Mouse (Mus musculus) thymus, adult 2 months (tissue): ENCODE data around the gene Rabepk. TPM values are rescaled to one million over a fixed set of nuclear protein-coding genes. Genes with fewer than 3 reads are reported as not detected.
A peak's percentile ranks its signal among the peaks of the same experiment; 100 is the strongest.
"Not testable (repeated sequence)": the region's sequence is repeated elsewhere in the genome, so short reads cannot be mapped to it uniquely, and the experiment has no call there.

Source experiments
- DNase-seq: peaks from one replicate; pipeline ENCODE4 v3.0.0; 2021
- H3K27ac ChIP-seq: fragments of 200-500 bp; 2 replicates; pipeline ENCODE4 v1.5.1; 2012; ENCODE audit warnings: low read length, control low read depth; ENCODE audit not compliant: control insufficient read depth, insufficient read depth
- H3K27me3 ChIP-seq: fragments of 200-500 bp; 2 replicates; pipeline ENCODE4 v1.6.1; 2012; ENCODE audit warnings: mild to moderate bottlenecking, low read length, moderate library complexity, mixed read lengths; ENCODE audit not compliant: control insufficient read depth, insufficient read depth
- H3K36me3 ChIP-seq: fragments of 200-500 bp; 2 replicates; pipeline ENCODE4 v1.6.1; 2012; ENCODE audit warnings: mild to moderate bottlenecking, low read length, moderate library complexity; ENCODE audit not compliant: control insufficient read depth, insufficient read depth
- H3K4me1 ChIP-seq: fragments of 200-500 bp; replicated peaks from 2 replicates; pipeline ENCODE4 v1.6.1; 2012; ENCODE audit warnings: low read length; ENCODE audit not compliant: control insufficient read depth, insufficient read depth
- H3K4me3 ChIP-seq: fragments of 200-500 bp; 2 replicates; pipeline ENCODE4 v1.5.1; 2012; ENCODE audit warnings: mild to moderate bottlenecking, low read length, control low read depth, moderate library complexity; ENCODE audit not compliant: control insufficient read depth, insufficient read depth
- CTCF ChIP-seq: fragments of 200-500 bp; IDR thresholded peaks from 2 replicates; pipeline ENCODE4 v1.5.1; 2012; ENCODE audit warnings: mild to moderate bottlenecking, control low read depth, low read length, moderate library complexity, borderline replicate concordance; ENCODE audit not compliant: control insufficient read depth, poor library complexity, insufficient read depth; ENCODE audit errors: extremely low read depth
- POLR2A ChIP-seq: fragments of 200-500 bp; IDR thresholded peaks from 2 replicates; pipeline ENCODE4 v1.6.1; 2012; ENCODE audit warnings: mild to moderate bottlenecking, low read length, control low read depth, moderate library complexity; ENCODE audit not compliant: control insufficient read depth, poor library complexity, insufficient read depth; ENCODE audit errors: extremely low read depth
- WGBS: fragments of 180-500 bp; shearing (Covaris S2); methylation state at CpG from one replicate; pipeline ENCODE4 v1.1.7; 2018; 5-methylcytosine and 5-hydroxymethylcytosine counted together
- polyA plus RNA-seq: library from polyadenylated mRNA; depleted of rRNA; stranded (reverse); fragments of >200 nt; gene quantifications from 2 replicates; pipeline ENCODE4 v1.2.3, GENCODE M21; 2012

Rabepk gene
- polyA plus RNA-seq, 1 experiment = 27.2 TPM

DNA sequence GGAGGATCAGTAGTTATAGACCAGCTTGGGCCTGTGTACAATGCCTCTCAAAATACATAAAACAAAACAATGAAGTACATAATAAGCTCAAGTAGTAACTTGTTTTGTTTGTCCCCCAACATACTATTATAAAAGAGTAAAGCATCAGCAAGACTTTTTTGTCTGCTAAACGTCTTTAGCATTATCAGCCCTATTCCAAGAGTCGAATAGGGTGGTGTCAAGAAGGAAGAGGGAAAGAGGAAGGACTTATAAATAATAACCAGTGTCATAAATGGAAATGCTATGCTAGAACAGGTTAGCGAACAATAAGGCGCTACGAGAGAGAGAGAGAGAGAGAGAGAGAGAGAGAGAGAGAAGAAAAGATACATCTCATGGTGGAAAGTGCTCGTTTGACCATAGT, 28.8 kb downstream of the Rabepk start:
- WGBS = 2% methylated on average over 6 of the region's 6 CpGs
- DNase-seq = no peak
- peak overlapping the region; percentile 13; the same call in 1 of the 2 replicates for H3K27ac ChIP-seq

DNA sequence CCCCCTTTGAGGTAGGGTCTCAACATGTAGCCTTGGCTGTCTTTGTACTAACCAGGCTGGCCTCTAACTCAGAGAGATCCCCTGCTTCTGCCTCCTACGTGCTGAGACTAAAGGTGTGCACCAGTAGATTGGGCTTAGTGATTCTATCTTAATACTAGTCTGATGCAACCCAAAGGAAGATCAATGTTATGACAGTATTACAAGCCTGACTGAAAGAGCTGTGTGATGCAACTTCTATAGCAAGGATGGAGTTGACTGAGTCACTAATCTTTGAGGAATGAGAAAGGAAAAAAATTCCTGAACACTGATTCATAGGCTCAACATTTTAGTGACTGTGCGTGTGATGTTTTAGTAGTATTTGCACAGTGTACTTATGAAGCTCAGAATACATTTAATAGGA, 29.7 kb downstream of the Rabepk start:
- Histone ChIP-seq H3K4me1 (no peaks in the 10 kb centered on the region; the same call in 1 of the 2 replicates), H3K36me3 (peaks cover 16% of the 10 kb centered on the region), H3K27me3 (no peaks in the 10 kb centered on the region), H3K4me3 (no peak overlapping the region), H3K27ac (no peak overlapping the region)
- WGBS = 96% methylated on average over 2 of the region's 2 CpGs
- no peak for TF ChIP-seq POLR2A
- DNase-seq = no peak

More for the DNA sequence above, 28.8 kb downstream of the Rabepk start:
- Histone ChIP-seq H3K4me1 (no peaks in the 10 kb centered on the region; the same call in 1 of the 2 replicates), H3K4me3 (peak overlapping the region; percentile 79), H3K27me3 (no peaks in the 10 kb centered on the region), H3K36me3 (peaks cover 25% of the 10 kb centered on the region)
- no peak for TF ChIP-seq CTCF
- no peak for TF ChIP-seq POLR2A

DNA sequence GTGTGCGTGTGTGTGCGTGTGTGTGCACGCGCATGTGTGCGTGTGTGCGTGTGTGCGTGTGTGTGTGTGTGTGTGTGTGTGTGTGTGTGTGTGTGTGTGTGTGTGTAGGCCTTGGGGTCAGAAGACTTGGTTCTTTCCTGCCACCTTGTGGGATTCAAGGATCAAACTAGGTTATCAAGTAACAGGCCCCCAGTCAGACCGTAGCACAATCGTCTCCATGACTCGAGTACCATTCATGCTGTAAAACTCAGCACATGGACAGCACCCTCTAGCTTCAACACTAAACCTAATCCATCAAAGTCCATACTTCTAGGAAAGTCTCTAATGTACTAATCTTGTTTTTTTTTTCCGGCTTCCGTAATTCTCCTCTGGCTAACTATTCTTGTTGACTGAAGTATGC, 34.9 kb downstream of the Rabepk start:
- WGBS = 65% methylated on average over 12 of the region's 12 CpGs
- TF ChIP-seq CTCF (no peak), POLR2A (no peak)
- H3K27me3 ChIP-seq = no peaks in the 10 kb centered on the region

DNA sequence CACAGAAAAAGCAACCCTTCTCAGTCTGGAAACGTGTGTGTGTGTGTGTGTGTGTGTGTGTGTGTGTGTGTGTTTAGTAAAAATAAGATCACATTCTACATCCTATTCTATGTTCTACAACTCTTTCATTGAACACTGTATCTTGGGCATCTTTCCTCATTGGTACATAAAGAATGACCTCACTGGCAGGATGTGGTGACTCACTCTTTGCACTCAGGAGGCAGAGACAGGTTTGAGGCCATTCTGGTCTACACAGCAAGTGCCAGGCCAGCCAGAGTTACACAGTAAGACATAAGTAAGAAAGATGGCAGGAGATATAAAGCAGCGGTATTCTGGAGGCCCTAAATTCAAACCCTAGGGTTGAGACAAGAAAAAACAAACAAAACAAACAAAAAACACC, 36.8 kb downstream of the Rabepk start:
- H3K4me3 ChIP-seq = no peak overlapping the region
- no peak for DNase-seq
- H3K4me1 ChIP-seq = no peaks in the 10 kb centered on the region
- no peak overlapping the region for H3K27ac ChIP-seq
- TF ChIP-seq CTCF = no peak
- no peak for TF ChIP-seq POLR2A
- H3K27me3 ChIP-seq = no peaks in the 10 kb centered on the region
- WGBS = 86% methylated on average over 2 of the region's 2 CpGs
- no peaks in the 10 kb centered on the region for H3K36me3 ChIP-seq

More for the DNA sequence above, 34.9 kb downstream of the Rabepk start:
- Histone ChIP-seq H3K4me3 (no peak overlapping the region), H3K27ac (no peak overlapping the region), H3K4me1 (no peaks in the 10 kb centered on the region), H3K36me3 (no peaks in the 10 kb centered on the region)
- DNase-seq = no peak

DNA sequence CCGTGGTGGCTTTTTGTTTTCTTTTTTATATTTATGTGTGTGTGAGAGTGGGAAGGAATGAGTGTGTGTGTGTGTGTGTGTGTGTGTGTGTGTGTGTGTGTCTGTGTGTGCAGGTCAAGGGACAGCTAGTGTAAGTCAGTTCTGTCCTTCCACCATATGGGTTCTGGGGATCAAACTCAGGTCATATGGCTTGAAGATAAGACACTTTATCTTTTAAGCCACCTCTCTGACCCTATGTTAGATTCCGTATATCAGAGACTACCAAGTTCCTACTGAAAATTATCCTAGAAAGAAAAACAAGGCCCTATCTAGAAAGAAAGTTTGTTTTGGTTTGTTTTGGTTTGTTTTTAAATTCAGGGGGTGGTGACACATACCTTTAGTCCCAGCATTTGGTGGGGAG, 37.5 kb downstream of the Rabepk start:
- TF ChIP-seq CTCF (no peak), POLR2A (no peak)
- 87% methylated on average over 2 of the region's 2 CpGs for WGBS
- no peak overlapping the region for H3K4me3 ChIP-seq

DNA sequence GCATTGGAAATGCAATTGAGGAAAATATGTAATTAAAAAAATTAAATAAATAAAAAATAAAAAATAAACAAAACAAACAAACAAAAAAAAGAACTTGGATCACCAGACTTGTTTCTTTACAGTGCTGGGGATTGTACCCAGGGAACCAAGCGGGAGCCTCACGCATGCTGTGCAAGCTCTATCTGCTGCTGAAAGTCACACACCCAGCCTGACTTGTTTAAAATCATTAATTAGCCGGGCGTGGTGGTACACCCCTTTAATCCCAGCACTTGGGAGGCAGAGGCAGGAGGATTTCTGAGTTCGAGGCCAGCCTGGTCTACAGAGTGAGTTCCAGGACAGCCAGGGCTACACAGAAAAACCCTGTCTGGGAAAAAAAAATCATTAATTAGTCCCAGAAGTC, 38.4 kb downstream of the Rabepk start:
- not testable (repeated sequence) for H3K4me1 ChIP-seq, H3K27ac ChIP-seq, H3K36me3 ChIP-seq, H3K4me3 ChIP-seq, H3K27me3 ChIP-seq, DNase-seq
- 97% methylated on average over 5 of the region's 5 CpGs for WGBS

More for the DNA sequence above, 37.5 kb downstream of the Rabepk start:
- Histone ChIP-seq H3K27me3 (no peaks in the 10 kb centered on the region), H3K4me1 (no peaks in the 10 kb centered on the region), H3K36me3 (no peaks in the 10 kb centered on the region), H3K27ac (no peak overlapping the region)
- no peak for DNase-seq

DNA sequence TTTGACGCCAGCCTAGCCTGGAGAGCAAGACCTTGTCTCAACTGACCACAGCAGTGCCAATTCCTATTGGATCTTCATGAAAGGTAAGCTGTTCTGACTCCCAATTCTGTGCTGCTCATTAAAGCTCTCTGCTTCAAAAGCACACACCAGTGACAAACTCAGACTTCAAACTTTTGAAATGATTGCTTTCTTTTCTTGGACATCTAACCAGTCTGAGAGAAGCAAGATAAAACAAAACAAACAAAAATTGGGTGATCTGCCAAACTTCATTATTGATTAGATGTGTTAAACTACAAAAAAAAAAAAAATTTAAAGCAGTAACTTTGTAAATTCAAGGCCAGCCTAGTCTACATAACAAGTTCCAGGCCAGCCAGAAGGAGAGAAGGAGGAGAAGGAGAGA, 42.4 kb downstream of the Rabepk start:
- TF ChIP-seq POLR2A (no peak), CTCF (no peak)
- H3K4me3 ChIP-seq = no peak overlapping the region
- H3K27ac ChIP-seq = no peak overlapping the region
- H3K36me3 ChIP-seq = no peaks in the 10 kb centered on the region
- 81% methylated on average over 1 of the region's 1 CpGs for WGBS
- H3K4me1 ChIP-seq = 0 out of 2 replicates have a peak, but pooled peaks cover 3% of the 10 kb centered on the region
- no peaks in the 10 kb centered on the region for H3K27me3 ChIP-seq
- no peak for DNase-seq
